Comparison of ENCODE assay signal across 9 mouse cellular contexts in genomic region chr9:65520505-65520876, GRCm38 (mm10). TPM values are rescaled to one million over a fixed set of nuclear protein-coding genes. Genes with fewer than 3 reads are reported as not detected.
DNase-seq lines count a peak whose midpoint lies in the region; ATAC-seq lines count a peak whose summit lies in the region.
"Had no signal": no experiment of that assay in that cellular context is flagged by ENCODE, and none has a peak within 500 bp of the region (broad histone marks: within the 10 kb centered on the region; RNA-seq: fewer than 3 reads in every experiment).

No protein-coding gene starts in this region.

- ATAC-seq in kidney, embryonic 14.5 days (ENCODE audit: low FRiP score, low TSS enrichment), result no peak
- ATAC-seq in hindbrain, embryonic 12.5 days (ENCODE audit: low FRiP score), result peak; percentile 11; the same call in 1 of the 2 replicates
- ATAC-seq in midbrain, embryonic 11.5 days (ENCODE audit: low FRiP score), result no peak

- WGBS in kidney, embryonic 14.5 days, result 11% methylated on average over 11 of the region's 11 CpGs
- 17% methylated on average over 11 of the region's 11 CpGs for WGBS in embryonic facial prominence, embryonic 10.5 days
- WGBS in hindbrain, embryonic 12.5 days, result 18% methylated on average over 11 of the region's 11 CpGs
- WGBS in midbrain, embryonic 11.5 days, result 21% methylated on average over 11 of the region's 11 CpGs

- no peaks in the 10 kb centered on the region for H3K36me3 ChIP-seq in kidney, embryonic 14.5 days (ENCODE audit: control insufficient read depth, insufficient read depth, low read length)
- no peaks in the 10 kb centered on the region for H3K36me3 ChIP-seq in embryonic facial prominence, embryonic 10.5 days (replicated peaks)
- H3K36me3 ChIP-seq in hindbrain, embryonic 12.5 days, result no peaks in the 10 kb centered on the region
- H3K36me3 ChIP-seq in midbrain, embryonic 11.5 days (ENCODE audit: control insufficient read depth, insufficient read depth, low read length), result no peaks in the 10 kb centered on the region

- peak overlapping the region; percentile 22 for H3K4me3 ChIP-seq in kidney, embryonic 14.5 days (ENCODE audit: low read length)
- H3K4me3 ChIP-seq in embryonic facial prominence, embryonic 10.5 days, result peak overlapping the region; percentile 51
- H3K4me3 ChIP-seq in hindbrain, embryonic 12.5 days, result peak overlapping the region; percentile 32
- peak overlapping the region; percentile 6; the same call in 1 of the 2 replicates for H3K4me3 ChIP-seq in midbrain, embryonic 11.5 days (ENCODE audit: low read depth, low read length)

- peak overlapping the region; percentile 50 for H3K4me2 ChIP-seq in kidney, embryonic 14.5 days (replicated peaks; ENCODE audit: low read depth, low read length)
- peak overlapping the region; percentile 55 for H3K4me2 ChIP-seq in hindbrain, embryonic 12.5 days (replicated peaks)
- peak overlapping the region; percentile 41 for H3K4me2 ChIP-seq in midbrain, embryonic 11.5 days

- no peaks in the 10 kb centered on the region for H3K27me3 ChIP-seq in kidney, embryonic 14.5 days (ENCODE audit: control insufficient read depth, insufficient read depth, low read length)
- peaks cover 27% of the 10 kb centered on the region for H3K27me3 ChIP-seq in embryonic facial prominence, embryonic 10.5 days (replicated peaks; ENCODE audit: low read depth, poor library complexity, severe bottlenecking)
- 0 out of 2 replicates have a peak, but pooled peaks cover 5% of the 10 kb centered on the region for H3K27me3 ChIP-seq in hindbrain, embryonic 12.5 days
- 0 out of 2 replicates have a peak, but pooled peaks cover 2% of the 10 kb centered on the region for H3K27me3 ChIP-seq in midbrain, embryonic 11.5 days (ENCODE audit: control insufficient read depth, insufficient read depth, low read length)

- no peaks in the 10 kb centered on the region for H3K9me3 ChIP-seq in kidney, embryonic 14.5 days (ENCODE audit: control insufficient read depth, low read length)
- no peaks in the 10 kb centered on the region for H3K9me3 ChIP-seq in embryonic facial prominence, embryonic 10.5 days
- no peaks in the 10 kb centered on the region for H3K9me3 ChIP-seq in hindbrain, embryonic 12.5 days (replicated peaks)
- no peaks in the 10 kb centered on the region for H3K9me3 ChIP-seq in midbrain, embryonic 11.5 days (ENCODE audit: control insufficient read depth, low read length)

- H3K9ac ChIP-seq in kidney, embryonic 14.5 days (ENCODE audit: low read depth, low read length), result no peak overlapping the region
- H3K9ac ChIP-seq in hindbrain, embryonic 12.5 days, result peak overlapping the region; percentile 60
- H3K9ac ChIP-seq in midbrain, embryonic 11.5 days (ENCODE audit: low read length), result no peak overlapping the region

- H3K27ac ChIP-seq in kidney, embryonic 14.5 days (ENCODE audit: low read depth, low read length), result no peak overlapping the region
- peak overlapping the region; percentile 20; the same call in 1 of the 2 replicates for H3K27ac ChIP-seq in embryonic facial prominence, embryonic 10.5 days (replicated peaks)
- H3K27ac ChIP-seq in hindbrain, embryonic 12.5 days, result no peak overlapping the region
- no peak overlapping the region for H3K27ac ChIP-seq in midbrain, embryonic 11.5 days (ENCODE audit: low read depth, low read length)

- no peaks in the 10 kb centered on the region for H3K4me1 ChIP-seq in kidney, embryonic 14.5 days (ENCODE audit: control insufficient read depth, insufficient read depth, low read length)
- peaks cover 24% of the 10 kb centered on the region for H3K4me1 ChIP-seq in embryonic facial prominence, embryonic 10.5 days
- peaks cover 11% of the 10 kb centered on the region for H3K4me1 ChIP-seq in hindbrain, embryonic 12.5 days
- peaks cover 4% of the 10 kb centered on the region; the same call in 1 of the 2 replicates for H3K4me1 ChIP-seq in midbrain, embryonic 11.5 days (ENCODE audit: control insufficient read depth, insufficient read depth, low read length)

- no peak for DNase-seq in kidney, adult 11 months
- no peak for DNase-seq in embryonic facial prominence, embryonic 10.5 days (ENCODE audit: low spot score)
- no peak for DNase-seq in midbrain, embryonic 11.5 days (ENCODE audit: low spot score, missing footprints)
- no peak for DNase-seq in ovary, postnatal 36 days (ENCODE audit: low spot score)
- no peak for DNase-seq in gastrocnemius, adult 18-20 months (ENCODE audit: low spot score)
- no peak for DNase-seq in MN1 (ENCODE audit: low spot score)

RNA-seq across cellular contexts. Expression of gene Ankdd1a, which starts 0.5 kb away (rescaled TPM):
- polyA plus RNA-seq in kidney, embryonic 14.5 days (2014; fragmentation: Nextera tagmentation; extraction: Ambion mirVana), result not detected in 2 replicates
- not detected in 2 replicates for polyA plus RNA-seq in embryonic facial prominence, embryonic 10.5 days (2016; fragmentation: Nextera tagmentation; extraction: Ambion mirVana)
- polyA plus RNA-seq in hindbrain, embryonic 12.5 days (2016; fragmentation: Nextera tagmentation; extraction: Ambion mirVana), result 0.22 TPM in 1 of 2 replicates, not detected in the other
- polyA plus RNA-seq in midbrain, embryonic 11.5 days (2014; fragmentation: Nextera tagmentation; extraction: Ambion mirVana), result not detected in 2 replicates
- not detected for total RNA-seq in gastrocnemius, adult 18-20 months (2021)
- total RNA-seq: MEL had no signal

RNA-seq across cellular contexts. Expression of gene Plekho2, which starts 59.3 kb away (rescaled TPM):
- polyA plus RNA-seq in kidney, embryonic 14.5 days (2014; fragmentation: Nextera tagmentation; extraction: Ambion mirVana), result 10.8 and 14.1 TPM in 2 replicates
- polyA plus RNA-seq in embryonic facial prominence, embryonic 10.5 days (2016; fragmentation: Nextera tagmentation; extraction: Ambion mirVana), result 14.3 and 15.2 TPM in 2 replicates
- 12.4 and 14.1 TPM in 2 replicates for polyA plus RNA-seq in hindbrain, embryonic 12.5 days (2016; fragmentation: Nextera tagmentation; extraction: Ambion mirVana)
- polyA plus RNA-seq in midbrain, embryonic 11.5 days (2014; fragmentation: Nextera tagmentation; extraction: Ambion mirVana), result 8.2 and 9.0 TPM in 2 replicates
- total RNA-seq in gastrocnemius, adult 18-20 months (2021), result 1 to 10 TPM; 2.2 to 5.4 TPM

RNA-seq across cellular contexts. Expression of gene Spg21, which starts 59.7 kb away (rescaled TPM):
- polyA plus RNA-seq in kidney, embryonic 14.5 days (2014; fragmentation: Nextera tagmentation; extraction: Ambion mirVana), result 114 and 116 TPM in 2 replicates
- polyA plus RNA-seq in embryonic facial prominence, embryonic 10.5 days (2016; fragmentation: Nextera tagmentation; extraction: Ambion mirVana), result 103 and 112 TPM in 2 replicates
- polyA plus RNA-seq in hindbrain, embryonic 12.5 days (2016; fragmentation: Nextera tagmentation; extraction: Ambion mirVana), result 121 and 136 TPM in 2 replicates
- polyA plus RNA-seq in midbrain, embryonic 11.5 days (2014; fragmentation: Nextera tagmentation; extraction: Ambion mirVana), result 122 and 125 TPM in 2 replicates
- 1 to 10 TPM; 5.5 to 9.1 TPM for total RNA-seq in gastrocnemius, adult 18-20 months (2021)
